Mouse (Mus musculus) midbrain, embryonic 15.5 days (tissue): Measurements from ENCODE around the gene Ubr7. TPM values are rescaled to one million over a fixed set of nuclear protein-coding genes. Genes with fewer than 3 reads are reported as not detected.

Source experiments
- ATAC-seq: fragments of 200-750 bp; cut with Nextera tagmentation; replicated peaks from 2 replicates; pipeline ENCODE4 v1.8.0; 2017; ENCODE audit warnings: moderate TSS enrichment
- H3K27ac ChIP-seq: fragments of 300-500 bp; sonication (generic); 2 replicates; pipeline ENCODE4 v1.5.1; 2015; ENCODE audit warnings: mild to moderate bottlenecking, inconsistent platforms
- H3K27me3 ChIP-seq: fragments of 300-500 bp; sonication (generic); replicated peaks from 2 replicates; pipeline ENCODE4 v1.6.1; 2015; ENCODE audit warnings: inconsistent platforms
- H3K36me3 ChIP-seq: fragments of 300-500 bp; sonication (generic); replicated peaks from 2 replicates; pipeline ENCODE4 v1.6.1; 2015; ENCODE audit warnings: inconsistent platforms
- H3K4me1 ChIP-seq: fragments of 300-500 bp; sonication (generic); 2 replicates; pipeline ENCODE4 v1.6.1; 2015; ENCODE audit warnings: inconsistent platforms
- H3K4me2 ChIP-seq: fragments of 300-500 bp; sonication (generic); 2 replicates; pipeline ENCODE4 v1.6.1; 2015; ENCODE audit warnings: inconsistent platforms, mild to moderate bottlenecking, moderate library complexity
- H3K4me3 ChIP-seq: fragments of 300-500 bp; sonication (generic); 2 replicates; pipeline ENCODE4 v1.5.1; 2015; ENCODE audit warnings: mild to moderate bottlenecking, inconsistent platforms
- H3K9ac ChIP-seq: fragments of 300-500 bp; sonication (generic); 2 replicates; pipeline ENCODE4 v1.6.1; 2015; ENCODE audit warnings: mild to moderate bottlenecking, inconsistent platforms
- H3K9me3 ChIP-seq: fragments of 300-500 bp; sonication (generic); 2 replicates; pipeline ENCODE4 v1.6.1; 2016; ENCODE audit warnings: inconsistent platforms
- WGBS: fragments of 180-500 bp; shearing (Covaris S2); methylation state at CpG from one replicate; pipeline ENCODE4 v1.1.7; 2015; ENCODE audit warnings: mixed read lengths; 5-methylcytosine and 5-hydroxymethylcytosine counted together
- polyA plus RNA-seq: library from polyadenylated mRNA; unstranded; fragments of >200 nt; fragmentation: Nextera tagmentation; extraction: Ambion mirVana; gene quantifications from 2 replicates; pipeline ENCODE4 v1.2.1, GENCODE M21; 2015

Ubr7 gene
- polyA plus RNA-seq, 1 experiment from 2014 or later: 35.9 TPM

- peaks cover 16% of the 10 kb centered on the region for H3K36me3 ChIP-seq
- no peak overlapping the region for H3K27ac ChIP-seq
- no peaks in the 10 kb centered on the region for H3K27me3 ChIP-seq
- no peak overlapping the region for H3K4me3 ChIP-seq
- no peak for ATAC-seq
- H3K4me1 ChIP-seq: no peaks in the 10 kb centered on the region
- no peak overlapping the region for H3K4me2 ChIP-seq
- H3K9me3 ChIP-seq: no peaks in the 10 kb centered on the region
- WGBS: 95% methylated on average over 5 of the region's 5 CpGs
- H3K9ac ChIP-seq: no peak overlapping the region
Measured at GRCm38 (mm10) chr12:102782841-102783240, 25.1 kb downstream of the Ubr7 start.

- H3K27me3 ChIP-seq: no peaks in the 10 kb centered on the region
- peaks cover 22% of the 10 kb centered on the region for H3K36me3 ChIP-seq
- no peaks in the 10 kb centered on the region for H3K4me1 ChIP-seq
- H3K27ac ChIP-seq: no peak overlapping the region
- no peaks in the 10 kb centered on the region for H3K9me3 ChIP-seq
- 92% methylated on average over 19 of the region's 19 CpGs for WGBS
- no peak overlapping the region for H3K9ac ChIP-seq
- H3K4me2 ChIP-seq: no peak overlapping the region
- ATAC-seq: no peak
- no peak overlapping the region for H3K4me3 ChIP-seq
Measured at GRCm38 (mm10) chr12:102784899-102785592, 27.3 kb downstream of the Ubr7 start.

- Histone ChIP-seq H3K4me1 (no peaks in the 10 kb centered on the region), H3K4me3 (no peak overlapping the region), H3K9me3 (no peaks in the 10 kb centered on the region), H3K9ac (no peak overlapping the region), H3K36me3 (peaks cover 28% of the 10 kb centered on the region), H3K4me2 (no peak overlapping the region), H3K27me3 (no peaks in the 10 kb centered on the region), H3K27ac (no peak overlapping the region)
- no peak for ATAC-seq
- WGBS: 84% methylated on average over 5 of the region's 5 CpGs
Measured at GRCm38 (mm10) chr12:102785593-102785985, 27.8 kb downstream of the Ubr7 start.

GRCm38 (mm10) chr12:102787927-102788326, 30.2 kb downstream of the Ubr7 start:
- Histone ChIP-seq H3K27ac (no peak overlapping the region), H3K4me2 (no peak overlapping the region), H3K9ac (no peak overlapping the region), H3K36me3 (peaks cover 45% of the 10 kb centered on the region), H3K4me3 (no peak overlapping the region), H3K4me1 (no peaks in the 10 kb centered on the region), H3K9me3 (no peaks in the 10 kb centered on the region), H3K27me3 (no peaks in the 10 kb centered on the region)
- no peak for ATAC-seq
- WGBS: 92% methylated on average over 7 of the region's 7 CpGs

- Histone ChIP-seq H3K4me1 (no peaks in the 10 kb centered on the region), H3K4me3 (no peak overlapping the region), H3K36me3 (peaks cover 5% of the 10 kb centered on the region; the same call in 1 of the 2 replicates), H3K4me2 (no peak overlapping the region), H3K27me3 (no peaks in the 10 kb centered on the region), H3K27ac (no peak overlapping the region), H3K9me3 (no peaks in the 10 kb centered on the region), H3K9ac (no peak overlapping the region)
- ATAC-seq: no peak
- 97% methylated on average over 2 of the region's 2 CpGs for WGBS
Measured at GRCm38 (mm10) chr12:102799528-102799927, 41.8 kb downstream of the Ubr7 start.

DNA sequence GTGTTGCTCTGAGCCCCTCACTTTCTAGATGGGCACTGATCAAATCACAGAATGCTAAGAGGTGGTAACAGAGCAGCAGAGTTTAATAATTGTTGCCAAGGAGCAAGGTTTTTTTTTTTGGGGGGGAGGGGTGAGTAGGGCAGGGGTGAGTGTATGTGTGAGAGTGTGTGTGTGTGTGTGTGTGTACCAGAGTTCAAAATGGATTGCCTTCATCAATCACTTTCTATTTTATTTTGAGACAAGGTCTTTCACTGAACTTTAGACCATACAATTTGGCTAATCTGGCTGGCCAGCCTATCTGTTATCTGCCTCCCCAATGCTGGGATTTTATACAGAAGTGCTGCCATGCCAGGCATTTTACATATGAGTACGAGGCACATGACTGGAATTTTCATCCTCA, 57.1 kb downstream of the Ubr7 start:
- ATAC-seq: no peak
- WGBS: 76% methylated on average over 1 of the region's 1 CpGs
- no peak overlapping the region for H3K4me2 ChIP-seq
- no peak overlapping the region for H3K9ac ChIP-seq
- no peaks in the 10 kb centered on the region for H3K9me3 ChIP-seq
- H3K4me1 ChIP-seq: no peaks in the 10 kb centered on the region
- H3K27me3 ChIP-seq: no peaks in the 10 kb centered on the region
- no peak overlapping the region for H3K27ac ChIP-seq
- peaks cover 4% of the 10 kb centered on the region; the same call in 1 of the 2 replicates for H3K36me3 ChIP-seq
- no peak overlapping the region for H3K4me3 ChIP-seq

- Histone ChIP-seq H3K9me3 (no peaks in the 10 kb centered on the region), H3K27me3 (no peaks in the 10 kb centered on the region), H3K27ac (no peak overlapping the region), H3K4me1 (no peaks in the 10 kb centered on the region), H3K4me3 (no peak overlapping the region), H3K4me2 (no peak overlapping the region), H3K36me3 (no peaks in the 10 kb centered on the region), H3K9ac (no peak overlapping the region)
- ATAC-seq: no peak
- WGBS: 93% methylated on average over 1 of the region's 1 CpGs
Measured at GRCm38 (mm10) chr12:102826399-102826798, 68.6 kb downstream of the Ubr7 start.

DNA sequence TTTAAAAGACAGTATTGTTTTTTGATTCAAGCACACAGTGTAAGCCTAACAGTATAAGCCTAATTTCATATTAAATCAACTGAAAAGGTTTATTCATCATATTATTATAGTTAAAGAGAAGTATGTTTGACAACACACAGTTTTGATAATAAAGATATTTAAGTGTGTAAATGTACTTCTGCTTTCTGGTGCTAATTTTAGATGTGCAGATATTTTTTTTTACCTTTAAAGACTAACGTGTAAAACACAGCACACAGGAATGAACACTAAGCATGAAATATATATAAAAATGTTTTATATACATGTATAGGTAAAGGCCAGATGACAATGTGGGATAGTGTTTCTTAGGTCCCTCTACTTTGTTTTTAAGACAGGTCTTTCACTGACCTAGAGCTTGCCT, 69.4 kb downstream of the Ubr7 start:
- Histone ChIP-seq H3K27me3 (no peaks in the 10 kb centered on the region), H3K9ac (no peak overlapping the region), H3K9me3 (no peaks in the 10 kb centered on the region), H3K4me2 (no peak overlapping the region), H3K4me3 (no peak overlapping the region), H3K36me3 (no peaks in the 10 kb centered on the region), H3K4me1 (no peaks in the 10 kb centered on the region), H3K27ac (no peak overlapping the region)
- 98% methylated on average over 1 of the region's 1 CpGs for WGBS
- ATAC-seq: no peak

Other genes starting within 250 kb of the Ubr7 start
- 152 and 155 TPM in 2 replicates for gene Chga, start 203.0 kb upstream of the Ubr7 start, polyA plus RNA-seq
- gene Itpk1, start 53.0 kb upstream of the Ubr7 start, polyA plus RNA-seq: 34.1 and 34.6 TPM in 2 replicates
- 73.2 and 73.3 TPM in 2 replicates for gene Moap1, start 14.3 kb upstream of the Ubr7 start, polyA plus RNA-seq
- 11.9 and 13.2 TPM in 2 replicates for gene Tmem251, start 14.2 kb upstream of the Ubr7 start, polyA plus RNA-seq
- gene Gm28051, start 202 bp upstream of the Ubr7 start, polyA plus RNA-seq: not detected in 2 replicates
- 46.7 and 51.0 TPM in 2 replicates for gene Gon7, start 164 bp upstream of the Ubr7 start, polyA plus RNA-seq
- gene Gm20604, start 705 bp downstream of the Ubr7 start, polyA plus RNA-seq: 47.9 and 48.7 TPM in 2 replicates
- 14.0 and 14.3 TPM in 2 replicates for gene Btbd7, start 120.5 kb downstream of the Ubr7 start, polyA plus RNA-seq
- not detected in 2 replicates for gene Cox8c, start 141.3 kb downstream of the Ubr7 start, polyA plus RNA-seq
- 8.1 and 8.7 TPM in 2 replicates for gene Unc79, start 190.9 kb downstream of the Ubr7 start, polyA plus RNA-seq